Mouse (Mus musculus) forebrain, postnatal 0 days (tissue): ENCODE data around the gene Cap2. TPM values are rescaled to one million over a fixed set of nuclear protein-coding genes. Genes with fewer than 3 reads are reported as not detected.

Experiments used
- ATAC-seq: fragments of 200-750 bp; cut with Nextera tagmentation; 2 replicates; pipeline ENCODE4 v1.8.0; 2017; ENCODE audit warnings: mild to moderate bottlenecking, moderate library complexity
- DNase-seq: peaks from one replicate; pipeline ENCODE4 v3.0.0-alpha.2; 2015
- H3K27ac ChIP-seq: fragments of 300-500 bp; sonication (generic); 2 replicates; pipeline ENCODE4 v1.5.1; 2014; ENCODE audit warnings: low read depth, mild to moderate bottlenecking, antibody characterized with exemption, low read length, moderate library complexity, mixed read lengths
- H3K27me3 ChIP-seq: fragments of 300-500 bp; sonication (generic); 2 replicates; pipeline ENCODE4 v1.6.1; 2014; ENCODE audit warnings: mild to moderate bottlenecking, low read length, mixed read lengths; ENCODE audit not compliant: insufficient read depth
- H3K36me3 ChIP-seq: fragments of 300-500 bp; sonication (generic); 2 replicates; pipeline ENCODE4 v1.6.1; 2014; ENCODE audit warnings: mild to moderate bottlenecking, moderate library complexity; ENCODE audit not compliant: insufficient read depth
- H3K4me1 ChIP-seq: fragments of 300-500 bp; sonication (generic); 2 replicates; pipeline ENCODE4 v1.6.1; 2014; ENCODE audit warnings: antibody characterized with exemption; ENCODE audit not compliant: insufficient read depth
- H3K4me2 ChIP-seq: fragments of 300-500 bp; sonication (generic); 2 replicates; pipeline ENCODE4 v1.6.1; 2014; ENCODE audit warnings: low read depth, mild to moderate bottlenecking, moderate library complexity
- H3K4me3 ChIP-seq: fragments of 300-500 bp; sonication (generic); 2 replicates; pipeline ENCODE4 v1.5.1; 2014; ENCODE audit warnings: low read depth, low read length, mixed read lengths
- H3K9ac ChIP-seq: fragments of 300-500 bp; sonication (generic); 2 replicates; pipeline ENCODE4 v1.6.1; 2014; ENCODE audit warnings: mild to moderate bottlenecking
- H3K9me3 ChIP-seq: fragments of 300-500 bp; sonication (generic); 2 replicates; pipeline ENCODE4 v1.6.1; 2016; ENCODE audit warnings: low read length
- CTCF ChIP-seq: sonication (generic); IDR thresholded peaks from 2 replicates; pipeline ENCODE4 v1.5.1; 2016; ENCODE audit warnings: antibody characterized with exemption, control low read depth, low read depth
- WGBS: fragments of 180-500 bp; shearing (Covaris S2); extraction: QIAGEN DNeasy Blood & Tissue Kit; methylation state at CpG from one replicate; pipeline ENCODE4 v1.1.7; 2014; 5-methylcytosine and 5-hydroxymethylcytosine counted together
- polyA plus RNA-seq: library from polyadenylated mRNA; unstranded; fragments of >200 nt; fragmentation: Nextera tagmentation; extraction: Ambion mirVana; gene quantifications from 2 replicates; pipeline ENCODE4 v1.2.1, GENCODE M21; 2015
- total RNA-seq: library from RNA; depleted of rRNA; stranded (reverse); fragments of >200 nt; gene quantifications from 2 replicates; pipeline ENCODE4 v1.2.3, GENCODE M21; 2014

Cap2 gene
- total and polyA plus RNA-seq, 2 experiments from 2014 or later: 14.6 to 16.5 TPM

GRCm38 (mm10) chr13:46574201-46574600, 72.6 kb downstream of the Cap2 start:
- 0 out of 2 replicates have a peak, but pooled peaks cover 13% of the 10 kb centered on the region for H3K4me1 ChIP-seq
- no peak overlapping the region for H3K9ac ChIP-seq
- no peaks in the 10 kb centered on the region for H3K36me3 ChIP-seq
- H3K9me3 ChIP-seq: no peaks in the 10 kb centered on the region
- no peak for DNase-seq
- H3K4me2 ChIP-seq: no peak overlapping the region
- no peaks in the 10 kb centered on the region for H3K27me3 ChIP-seq
- no peak overlapping the region for H3K4me3 ChIP-seq
- H3K27ac ChIP-seq: no peak overlapping the region
- no peak for TF ChIP-seq CTCF
- 68% methylated on average over 5 of the region's 5 CpGs for WGBS
- no peak for ATAC-seq

GRCm38 (mm10) chr13:46574707-46575106, 73.1 kb downstream of the Cap2 start:
- H3K27me3 ChIP-seq: no peaks in the 10 kb centered on the region
- no peak overlapping the region for H3K9ac ChIP-seq
- no peak overlapping the region for H3K27ac ChIP-seq
- ATAC-seq (no peak), DNase-seq (peak; percentile 53)
- no peak overlapping the region for H3K4me3 ChIP-seq
- no peaks in the 10 kb centered on the region for H3K36me3 ChIP-seq
- WGBS: 54% methylated on average over 4 of the region's 4 CpGs
- H3K4me2 ChIP-seq: no peak overlapping the region
- H3K9me3 ChIP-seq: no peaks in the 10 kb centered on the region
- H3K4me1 ChIP-seq: 0 out of 2 replicates have a peak, but pooled peaks cover 13% of the 10 kb centered on the region
- TF ChIP-seq CTCF: no peak

GRCm38 (mm10) chr13:46584860-46585259, 83.2 kb downstream of the Cap2 start:
- no peak overlapping the region for H3K9ac ChIP-seq
- no peaks in the 10 kb centered on the region for H3K4me1 ChIP-seq
- 48% methylated on average over 7 of the region's 7 CpGs for WGBS
- H3K27me3 ChIP-seq: no peaks in the 10 kb centered on the region
- H3K4me3 ChIP-seq: no peak overlapping the region
- no peaks in the 10 kb centered on the region for H3K36me3 ChIP-seq
- H3K9me3 ChIP-seq: no peaks in the 10 kb centered on the region
- no peak overlapping the region for H3K27ac ChIP-seq
- TF ChIP-seq CTCF: no peak
- DNase-seq (peak; percentile 53), ATAC-seq (peak; percentile 66)
- H3K4me2 ChIP-seq: no peak overlapping the region

GRCm38 (mm10) chr13:46587717-46588289, 86.2 kb downstream of the Cap2 start:
- Histone ChIP-seq H3K9me3 (no peaks in the 10 kb centered on the region), H3K36me3 (no peaks in the 10 kb centered on the region), H3K27me3 (no peaks in the 10 kb centered on the region), H3K4me1 (no peaks in the 10 kb centered on the region), H3K4me3 (no peak overlapping the region), H3K4me2 (no peak overlapping the region), H3K27ac (0 out of 2 replicates have a peak overlapping the region, but pooled peaks have one; percentile 21), H3K9ac (no peak overlapping the region)
- DNase-seq: peak; percentile 13
- WGBS: 53% methylated on average over 17 of the region's 17 CpGs
- no peak for ATAC-seq
- TF ChIP-seq CTCF: no peak

GRCm38 (mm10) chr13:46588606-46589005, 87.0 kb downstream of the Cap2 start:
- WGBS: 95% methylated on average over 5 of the region's 5 CpGs
- H3K4me2 ChIP-seq: no peak overlapping the region
- ATAC-seq: no peak

GRCm38 (mm10) chr13:46590885-46591284, 89.2 kb downstream of the Cap2 start:
- no peak for TF ChIP-seq CTCF
- no peaks in the 10 kb centered on the region for H3K27me3 ChIP-seq
- H3K4me2 ChIP-seq: no peak overlapping the region
- H3K9me3 ChIP-seq: no peaks in the 10 kb centered on the region
- H3K36me3 ChIP-seq: no peaks in the 10 kb centered on the region
- no peak for DNase-seq
- H3K4me3 ChIP-seq: no peak overlapping the region
- no peak overlapping the region for H3K9ac ChIP-seq
- H3K4me1 ChIP-seq: no peaks in the 10 kb centered on the region
- no peak overlapping the region for H3K27ac ChIP-seq
- 90% methylated on average over 4 of the region's 4 CpGs for WGBS
- no peak for ATAC-seq

More at GRCm38 (mm10) chr13:46588606-46589005, 87.0 kb downstream of the Cap2 start:
- Histone ChIP-seq H3K9me3 (no peaks in the 10 kb centered on the region), H3K27ac (no peak overlapping the region), H3K4me1 (no peaks in the 10 kb centered on the region), H3K27me3 (no peaks in the 10 kb centered on the region), H3K36me3 (no peaks in the 10 kb centered on the region), H3K4me3 (no peak overlapping the region), H3K9ac (no peak overlapping the region)
- no peak for DNase-seq
- TF ChIP-seq CTCF: no peak

GRCm38 (mm10) chr13:46600694-46601093, 99.0 kb downstream of the Cap2 start:
- Histone ChIP-seq H3K27me3 (no peaks in the 10 kb centered on the region), H3K4me2 (no peak overlapping the region), H3K27ac (no peak overlapping the region), H3K4me1 (peaks cover 4% of the 10 kb centered on the region; the same call in 1 of the 2 replicates), H3K4me3 (no peak overlapping the region), H3K9me3 (no peaks in the 10 kb centered on the region), H3K36me3 (no peaks in the 10 kb centered on the region), H3K9ac (no peak overlapping the region)
- WGBS: 71% methylated on average over 5 of the region's 5 CpGs
- no peak for DNase-seq
- ATAC-seq: no peak
- no peak for TF ChIP-seq CTCF
